Mouse (Mus musculus) 3134 (cell line): ENCODE measurements around the gene Auts2.

ENCODE experiments used
- DNase-seq: peaks from one replicate; pipeline ENCODE4 v3.0.0-alpha.2; 2011; ENCODE audit warnings: low spot score; ENCODE audit not compliant: insufficient read length; ENCODE audit errors: extremely low read depth

Gene Auts2

GRCm38 (mm10) chr5:131779171-131779570 lies 764.0 kb downstream of the Auts2 start:
- no peak for DNase-seq

DNA sequence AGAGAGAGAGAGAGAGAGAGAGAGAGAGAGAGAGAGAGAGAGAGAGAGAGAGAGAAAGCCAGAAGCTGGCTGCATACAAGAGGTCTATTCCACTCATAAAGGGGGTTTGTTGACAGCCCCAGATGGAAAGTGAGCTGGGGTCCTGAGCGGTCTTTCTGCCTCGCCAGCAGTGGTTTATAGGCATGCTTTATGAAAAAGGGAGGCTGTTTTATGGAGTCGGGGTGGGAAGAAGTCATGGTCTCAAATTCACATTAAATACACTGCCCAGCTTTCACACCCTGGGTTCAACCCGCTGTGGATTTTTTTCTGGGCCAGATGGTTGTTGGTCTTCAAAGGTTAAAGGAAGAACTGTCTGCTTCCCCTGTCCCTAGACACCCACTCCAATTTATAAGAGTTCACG lies 767.5 kb downstream of the Auts2 start:
- DNase-seq = no peak

DNA sequence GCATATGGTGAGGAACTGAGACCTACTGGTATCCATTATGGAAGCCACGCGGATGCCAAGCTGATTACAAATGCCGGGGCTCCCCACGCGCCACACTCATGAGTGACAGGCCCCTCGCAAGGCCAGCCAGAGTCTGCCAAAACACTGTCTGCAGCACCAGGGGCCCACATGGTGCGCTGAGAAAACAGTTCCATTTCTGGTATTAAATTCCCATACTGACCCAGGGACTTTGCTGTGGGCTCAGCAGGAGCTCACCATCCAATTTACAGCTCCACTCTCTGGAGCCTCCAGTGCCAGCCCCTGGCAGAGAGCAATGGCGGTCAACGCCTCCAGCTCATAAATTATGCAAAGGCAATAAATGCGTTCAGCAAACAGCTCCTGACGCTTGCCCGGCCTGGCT lies 767.9 kb downstream of the Auts2 start:
- no peak for DNase-seq

GRCm38 (mm10) chr5:131774792-131775191 lies 768.4 kb downstream of the Auts2 start:
- no peak for DNase-seq

DNA sequence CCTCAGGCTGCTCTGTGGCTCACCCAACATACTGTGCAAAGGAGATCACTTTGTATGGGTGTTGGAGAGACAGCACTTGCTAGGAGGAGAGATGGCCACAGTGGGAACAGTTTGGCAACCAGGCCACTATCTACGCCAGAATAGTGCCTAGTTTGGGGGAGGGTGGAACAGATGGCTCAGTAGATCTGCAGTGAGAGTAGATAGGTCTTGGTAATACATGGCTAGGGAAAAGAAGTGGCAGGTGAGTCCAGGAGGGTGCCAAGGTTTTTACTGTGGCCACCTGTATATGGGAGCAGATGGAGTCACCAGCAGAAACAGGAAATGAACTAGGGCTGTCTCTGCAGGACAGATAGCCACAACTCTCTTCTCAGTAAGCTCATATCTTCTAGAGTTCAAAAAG lies 770.5 kb downstream of the Auts2 start:
- DNase-seq = no peak

- no peak for DNase-seq
Observed at GRCm38 (mm10) chr5:131769273-131769672, 773.9 kb downstream of the Auts2 start.

- no peak for DNase-seq
Observed at GRCm38 (mm10) chr5:131767699-131768264, 775.4 kb downstream of the Auts2 start.

GRCm38 (mm10) chr5:131767176-131767575 lies 776.0 kb downstream of the Auts2 start:
- no peak for DNase-seq

- DNase-seq = no peak
Observed at GRCm38 (mm10) chr5:131759432-131759831, 783.7 kb downstream of the Auts2 start.

- DNase-seq = no peak
Observed at GRCm38 (mm10) chr5:131750330-131750729, 792.8 kb downstream of the Auts2 start.

DNA sequence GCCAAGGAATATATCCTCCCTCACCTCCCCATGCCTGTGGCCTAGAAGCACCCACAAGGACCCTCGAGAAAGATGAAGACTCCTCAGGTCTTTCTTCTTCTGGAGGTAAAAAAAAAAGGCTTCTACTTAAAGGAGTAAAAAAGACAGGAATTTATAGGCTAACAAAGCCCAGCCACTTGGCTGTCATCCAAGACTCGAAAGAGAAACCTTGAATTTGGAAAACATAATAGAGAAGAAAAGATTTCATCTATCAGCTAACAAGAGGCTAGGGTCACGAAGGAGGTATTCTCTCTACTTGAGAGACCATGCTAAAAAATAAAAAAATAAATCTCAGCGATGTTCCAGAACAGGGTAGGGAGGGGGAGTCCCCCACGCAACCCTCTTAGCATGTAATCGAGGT lies 793.9 kb downstream of the Auts2 start:
- DNase-seq = no peak

- no peak for DNase-seq
Observed at GRCm38 (mm10) chr5:131743069-131743468, 800.1 kb downstream of the Auts2 start.

GRCm38 (mm10) chr5:131737476-131737875 lies 805.7 kb downstream of the Auts2 start:
- no peak for DNase-seq

GRCm38 (mm10) chr5:131733324-131733660 lies 809.9 kb downstream of the Auts2 start:
- no peak for DNase-seq

DNA sequence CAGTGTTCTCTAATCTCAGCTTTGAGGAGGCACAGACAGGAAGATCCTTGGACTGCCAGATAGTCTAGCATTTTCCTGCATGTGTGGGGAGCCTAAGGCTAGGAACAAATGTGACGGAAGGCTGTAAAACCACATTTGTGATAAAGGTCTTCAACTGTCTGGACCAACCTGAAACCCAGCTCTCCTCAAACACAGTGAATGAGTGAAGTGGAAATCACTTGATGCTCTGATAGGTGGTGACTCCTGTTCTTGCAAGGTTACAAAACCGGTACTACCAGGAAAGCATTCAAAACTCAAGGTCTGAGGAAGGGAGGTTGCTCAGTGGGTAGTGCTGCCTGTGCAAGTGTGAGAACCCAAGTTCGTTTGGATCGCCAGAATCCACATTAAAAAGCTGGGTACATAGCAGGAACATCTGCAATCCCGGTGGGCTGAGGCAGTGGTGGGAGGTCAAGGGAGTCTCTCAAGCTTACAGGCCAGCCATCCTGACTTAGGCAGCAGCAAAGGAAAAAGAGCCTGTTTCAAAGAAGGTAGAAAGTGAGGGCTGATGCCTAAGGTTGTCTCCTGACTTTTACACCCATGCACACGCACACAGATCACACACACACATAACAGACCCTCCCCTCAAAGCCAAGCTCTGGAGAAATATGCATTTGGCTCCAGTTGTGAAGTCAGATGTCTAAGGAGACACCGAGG lies 810.4 kb downstream of the Auts2 start:
- no peak for DNase-seq

GRCm38 (mm10) chr5:131729456-131729855 lies 813.7 kb downstream of the Auts2 start:
- no peak for DNase-seq

DNA sequence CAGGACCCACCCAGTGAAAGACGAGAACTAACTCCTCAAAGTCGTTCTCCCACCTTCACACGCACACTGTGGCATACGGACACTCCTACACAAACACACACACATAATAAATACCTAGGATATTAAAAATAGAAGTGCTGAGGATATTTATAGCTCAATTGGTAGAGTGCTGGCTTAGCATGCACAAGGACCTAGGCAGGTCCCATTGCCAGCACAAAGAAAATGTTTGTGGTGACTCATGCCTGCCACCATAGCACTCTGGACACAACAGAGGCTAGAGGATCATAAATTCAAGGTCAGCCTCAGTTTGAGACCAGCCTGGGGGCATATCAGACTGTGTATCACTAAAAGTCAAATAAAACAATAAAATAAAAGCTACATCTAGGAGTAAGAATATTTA lies 815.2 kb downstream of the Auts2 start:
- no peak for DNase-seq

GRCm38 (mm10) chr5:131724508-131724907 lies 818.6 kb downstream of the Auts2 start:
- no peak for DNase-seq

- DNase-seq = no peak
Observed at GRCm38 (mm10) chr5:131722791-131723190, 820.4 kb downstream of the Auts2 start.

GRCm38 (mm10) chr5:131722361-131722760 lies 820.8 kb downstream of the Auts2 start:
- no peak for DNase-seq

DNA sequence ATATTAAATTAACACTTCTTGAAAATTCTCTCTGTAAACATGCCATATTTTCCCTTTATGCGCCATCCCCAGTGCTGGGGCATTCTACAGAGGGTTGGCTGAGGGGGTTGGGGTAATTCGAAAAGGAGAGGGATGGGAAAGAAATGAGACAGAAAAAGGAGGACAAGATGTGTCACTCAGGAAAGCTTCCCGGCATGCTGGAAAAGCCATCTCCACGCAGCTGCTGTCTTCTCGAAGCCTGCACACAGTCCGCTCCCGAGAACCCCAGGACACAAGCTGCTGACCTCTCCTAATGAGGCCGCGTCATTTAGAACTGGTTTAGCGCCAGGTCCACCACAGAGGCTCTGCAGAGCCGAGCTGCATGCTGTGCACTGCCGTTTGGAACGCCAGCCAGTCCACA lies 825.1 kb downstream of the Auts2 start:
- no peak for DNase-seq

GRCm38 (mm10) chr5:131717359-131717965 lies 825.7 kb downstream of the Auts2 start:
- DNase-seq = no peak
